Mouse (Mus musculus): Measurements from ENCODE around the gene Cited1. TPM values are rescaled to one million over a fixed set of nuclear protein-coding genes. Genes with fewer than 3 reads are reported as not detected.
"Not testable (repeated sequence)": the region's sequence is repeated elsewhere in the genome, so short reads cannot be mapped to it uniquely, and the experiment has no call there.

Gene Cited1
- polyA plus RNA-seq (2015; fragmentation: Nextera tagmentation; extraction: Ambion mirVana), result 7.0 and 8.7 TPM in 2 replicates

GRCm38 (mm10) chrX:102251937-102252860 lies at the start of gene Cited1:
TSS of gene Cited1 (minus strand) at chrX:102252181.
- H3K9ac ChIP-seq (replicated peaks), result peak within 1 kb of the TSS; percentile 51
- 19% methylated on average over 44 of the region's 44 CpGs for WGBS
- 0 out of 2 replicates have a peak within 1 kb of the TSS, but pooled peaks have one; percentile 27 for H3K27ac ChIP-seq (replicated peaks)
- H3K4me3 ChIP-seq, result peak within 1 kb of the TSS; percentile 56
- no peaks in the 10 kb centered on the region for H3K36me3 ChIP-seq
- peak within 1 kb of the TSS; percentile 95 for H3K4me2 ChIP-seq (replicated peaks)
- ATAC-seq (replicated peaks), result peak; percentile 95
- H3K27me3 ChIP-seq, result peaks cover 23% of the 10 kb centered on the region; the same call in 1 of the 2 replicates
- no peaks in the 10 kb centered on the region for H3K9me3 ChIP-seq
- H3K4me1 ChIP-seq, result peaks cover 27% of the 10 kb centered on the region

- no peak for ATAC-seq (replicated peaks)
- WGBS, result 73% methylated on average over 3 of the region's 3 CpGs
- no peaks in the 10 kb centered on the region for H3K36me3 ChIP-seq
Measured at GRCm38 (mm10) chrX:102284889-102285288, 32.9 kb upstream of the Cited1 start.

GRCm38 (mm10) chrX:102262620-102263345 lies 10.8 kb upstream of the Cited1 start:
- no peaks in the 10 kb centered on the region for H3K36me3 ChIP-seq
- 77% methylated on average over 14 of the region's 14 CpGs for WGBS
- no peaks in the 10 kb centered on the region for H3K9me3 ChIP-seq
- H3K4me1 ChIP-seq, result no peaks in the 10 kb centered on the region
- no peak overlapping the region for H3K4me3 ChIP-seq
- H3K27me3 ChIP-seq, result no peaks in the 10 kb centered on the region
- no peak overlapping the region for H3K9ac ChIP-seq (replicated peaks)
- H3K4me2 ChIP-seq (replicated peaks), result no peak overlapping the region
- no peak overlapping the region for H3K27ac ChIP-seq (replicated peaks)
- no peak for ATAC-seq (replicated peaks)

More at GRCm38 (mm10) chrX:102284889-102285288, 32.9 kb upstream of the Cited1 start:
- H3K9me3 ChIP-seq, result no peaks in the 10 kb centered on the region
- no peak overlapping the region for H3K27ac ChIP-seq (replicated peaks)
- H3K9ac ChIP-seq (replicated peaks), result no peak overlapping the region
- no peaks in the 10 kb centered on the region for H3K4me1 ChIP-seq
- H3K4me3 ChIP-seq, result no peak overlapping the region
- no peak overlapping the region for H3K4me2 ChIP-seq (replicated peaks)
- no peaks in the 10 kb centered on the region for H3K27me3 ChIP-seq

GRCm38 (mm10) chrX:102259772-102260171 lies 7.8 kb upstream of the Cited1 start:
- Histone ChIP-seq H3K36me3 (no peaks in the 10 kb centered on the region), H3K4me2 (replicated peaks) (no peak overlapping the region), H3K4me1 (no peaks in the 10 kb centered on the region), H3K4me3 (no peak overlapping the region), H3K9me3 (no peaks in the 10 kb centered on the region), H3K27ac (replicated peaks) (no peak overlapping the region), H3K27me3 (no peaks in the 10 kb centered on the region), H3K9ac (replicated peaks) (no peak overlapping the region)
- 90% methylated on average over 4 of the region's 4 CpGs for WGBS
- ATAC-seq (replicated peaks), result no peak

- peak overlapping the region; percentile 24 for H3K4me3 ChIP-seq
- H3K27ac ChIP-seq (replicated peaks), result no peak overlapping the region
- WGBS, result 19% methylated on average over 7 of the region's 7 CpGs
- peaks cover 27% of the 10 kb centered on the region for H3K4me1 ChIP-seq
- ATAC-seq (replicated peaks), result no peak
- H3K36me3 ChIP-seq, result no peaks in the 10 kb centered on the region
- H3K27me3 ChIP-seq, result peaks cover 15% of the 10 kb centered on the region; the same call in 1 of the 2 replicates
- no peaks in the 10 kb centered on the region for H3K9me3 ChIP-seq
- H3K9ac ChIP-seq (replicated peaks), result no peak overlapping the region
- H3K4me2 ChIP-seq (replicated peaks), result peak overlapping the region; percentile 37
Measured at GRCm38 (mm10) chrX:102253892-102254291, 1.9 kb upstream of the Cited1 start.

- peak overlapping the region; percentile 56 for H3K4me3 ChIP-seq
- H3K9me3 ChIP-seq, result no peaks in the 10 kb centered on the region
- 0 out of 2 replicates have a peak overlapping the region, but pooled peaks have one; percentile 27 for H3K27ac ChIP-seq (replicated peaks)
- H3K36me3 ChIP-seq, result no peaks in the 10 kb centered on the region
- peak overlapping the region; percentile 51 for H3K9ac ChIP-seq (replicated peaks)
- H3K4me1 ChIP-seq, result peaks cover 27% of the 10 kb centered on the region
- 14% methylated on average over 68 of the region's 80 CpGs for WGBS
- H3K27me3 ChIP-seq, result peaks cover 23% of the 10 kb centered on the region; the same call in 1 of the 2 replicates
- ATAC-seq (replicated peaks), result peak; percentile 64
- H3K4me2 ChIP-seq (replicated peaks), result peak overlapping the region; percentile 95
Measured at GRCm38 (mm10) chrX:102251221-102251936, 602 bp downstream of the Cited1 start.

- Histone ChIP-seq H3K9me3 (no peaks in the 10 kb centered on the region), H3K4me2 (replicated peaks) (peak overlapping the region; percentile 95), H3K36me3 (no peaks in the 10 kb centered on the region), H3K27ac (replicated peaks) (no peak overlapping the region), H3K9ac (replicated peaks) (peak overlapping the region; percentile 51), H3K27me3 (peaks cover 23% of the 10 kb centered on the region; the same call in 1 of the 2 replicates), H3K4me1 (peaks cover 27% of the 10 kb centered on the region), H3K4me3 (peak overlapping the region; percentile 56)
- WGBS, result 9% methylated on average over 23 of the region's 24 CpGs
- ATAC-seq (replicated peaks), result no peak
Measured at GRCm38 (mm10) chrX:102250891-102251170, 1.1 kb downstream of the Cited1 start.

- no peak for ATAC-seq (replicated peaks)
- Histone ChIP-seq H3K9me3 (no peaks in the 10 kb centered on the region), H3K4me3 (peak overlapping the region; percentile 56), H3K9ac (replicated peaks) (0 out of 2 replicates have a peak overlapping the region, but pooled peaks have one; percentile 51), H3K4me1 (peaks cover 27% of the 10 kb centered on the region), H3K27ac (replicated peaks) (no peak overlapping the region), H3K36me3 (no peaks in the 10 kb centered on the region), H3K27me3 (peaks cover 23% of the 10 kb centered on the region; the same call in 1 of the 2 replicates), H3K4me2 (replicated peaks) (peak overlapping the region; percentile 95)
- 24% methylated on average over 61 of the region's 68 CpGs for WGBS
Measured at GRCm38 (mm10) chrX:102250150-102250890, 1.7 kb downstream of the Cited1 start.

- Histone ChIP-seq H3K27ac (replicated peaks) (no peak overlapping the region), H3K4me3 (no peak overlapping the region), H3K9ac (replicated peaks) (no peak overlapping the region), H3K27me3 (peaks cover 12% of the 10 kb centered on the region; the same call in 1 of the 2 replicates), H3K4me2 (replicated peaks) (no peak overlapping the region), H3K4me1 (no peaks in the 10 kb centered on the region), H3K9me3 (no peaks in the 10 kb centered on the region), H3K36me3 (no peaks in the 10 kb centered on the region)
- no peak for ATAC-seq (replicated peaks)
- WGBS, result 72% methylated on average over 2 of the region's 2 CpGs
Measured at GRCm38 (mm10) chrX:102244334-102244733, 7.6 kb downstream of the Cited1 start.

GRCm38 (mm10) chrX:102219126-102219525 lies 32.9 kb downstream of the Cited1 start:
- Histone ChIP-seq H3K4me2 (replicated peaks) (no peak overlapping the region), H3K4me3 (no peak overlapping the region), H3K4me1 (no peaks in the 10 kb centered on the region), H3K36me3 (no peaks in the 10 kb centered on the region), H3K9me3 (no peaks in the 10 kb centered on the region), H3K27me3 (no peaks in the 10 kb centered on the region), H3K9ac (replicated peaks) (no peak overlapping the region), H3K27ac (replicated peaks) (no peak overlapping the region)
- ATAC-seq (replicated peaks), result no peak
- WGBS, result 22% methylated on average over 1 of the region's 1 CpGs

GRCm38 (mm10) chrX:102215356-102215755 lies 36.6 kb downstream of the Cited1 start:
- not testable (repeated sequence) for H3K9me3 ChIP-seq; H3K4me3 ChIP-seq; H3K4me1 ChIP-seq; H3K27me3 ChIP-seq; ATAC-seq (replicated peaks); H3K27ac ChIP-seq (replicated peaks); H3K9ac ChIP-seq (replicated peaks); H3K4me2 ChIP-seq (replicated peaks); H3K36me3 ChIP-seq
- 55% methylated on average over 9 of the region's 9 CpGs for WGBS

Data from forebrain, embryonic 15.5 days (tissue).